Mouse (Mus musculus): Measurements from ENCODE around the gene Syt8.
"Not testable (repeated sequence)": the region's sequence is repeated elsewhere in the genome, so short reads cannot be mapped to it uniquely, and the experiment has no call there.

Syt8 gene

DNA sequence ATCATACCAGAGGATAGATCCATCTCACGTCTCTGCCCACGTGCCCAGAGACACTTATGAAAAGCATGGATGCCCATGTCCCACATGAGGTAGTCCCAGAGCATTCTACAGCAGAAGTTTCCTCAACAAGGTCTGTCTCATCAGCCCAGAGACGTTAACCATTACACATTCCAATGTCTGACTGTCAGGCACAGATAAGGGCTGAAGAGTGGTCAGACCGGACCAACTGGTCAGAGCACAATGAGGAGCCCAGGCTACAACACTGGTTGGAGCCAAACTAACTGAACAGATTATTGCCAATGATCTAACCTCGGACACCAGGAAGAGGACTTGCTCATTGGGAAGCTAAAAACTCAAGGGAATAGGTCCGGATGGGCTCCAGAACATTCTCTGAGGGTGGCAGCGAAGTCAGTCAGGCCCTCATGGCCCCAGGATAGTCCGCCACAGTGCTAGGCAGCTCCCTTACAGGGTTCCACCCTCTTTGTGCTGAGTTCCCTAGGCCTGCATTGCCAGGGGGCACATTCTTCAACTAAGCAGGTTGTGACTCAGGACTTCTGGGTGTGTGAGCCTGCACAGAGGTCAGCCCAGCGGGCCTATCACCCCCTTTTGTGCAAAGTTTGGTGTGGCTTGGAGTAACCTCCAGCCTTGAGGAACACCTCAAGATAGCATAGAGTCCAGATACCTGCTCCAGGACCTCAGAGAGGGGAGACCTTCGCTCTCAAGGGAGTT lies at the start of gene Syt8:
Syt8 (plus strand) TSS at position 714 of the 729 bp plus-strand sequence.
- DNase-seq = no peak

- DNase-seq = peak in 1 of 2 experiments; percentile 25
Observed at GRCm38 (mm10) chr7:142385742-142386403, 48.8 kb upstream of the Syt8 start.

DNA sequence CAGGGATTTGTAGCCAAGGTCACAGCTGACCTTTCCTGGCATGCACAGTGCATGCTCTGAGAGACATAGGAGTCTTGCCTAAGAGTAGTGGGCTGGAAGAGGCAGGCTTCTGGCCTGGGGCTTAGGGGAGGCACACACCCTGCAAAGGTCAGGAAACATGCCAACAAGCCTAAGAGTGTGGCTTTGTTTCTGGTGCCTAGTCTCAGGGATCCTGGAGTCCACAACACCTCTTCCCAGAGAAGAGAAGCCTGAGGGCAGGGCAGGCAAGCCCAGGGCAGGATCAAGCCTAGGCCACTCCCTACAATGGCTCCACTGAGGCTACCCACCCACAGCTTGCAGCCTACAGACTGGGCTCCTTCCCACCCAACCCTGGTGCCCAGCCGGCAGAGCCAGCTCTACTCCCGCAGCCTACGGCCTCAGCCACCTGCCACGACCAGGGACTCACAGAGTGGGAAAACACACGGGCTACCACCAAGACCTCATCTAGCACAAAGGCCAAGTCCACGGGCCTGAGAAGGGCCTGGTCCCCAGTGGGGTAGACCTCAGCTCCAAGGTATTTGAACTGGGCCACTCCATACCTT lies 47.9 kb upstream of the Syt8 start:
- DNase-seq = peak in 1 of 2 experiments; percentile 63

DNA sequence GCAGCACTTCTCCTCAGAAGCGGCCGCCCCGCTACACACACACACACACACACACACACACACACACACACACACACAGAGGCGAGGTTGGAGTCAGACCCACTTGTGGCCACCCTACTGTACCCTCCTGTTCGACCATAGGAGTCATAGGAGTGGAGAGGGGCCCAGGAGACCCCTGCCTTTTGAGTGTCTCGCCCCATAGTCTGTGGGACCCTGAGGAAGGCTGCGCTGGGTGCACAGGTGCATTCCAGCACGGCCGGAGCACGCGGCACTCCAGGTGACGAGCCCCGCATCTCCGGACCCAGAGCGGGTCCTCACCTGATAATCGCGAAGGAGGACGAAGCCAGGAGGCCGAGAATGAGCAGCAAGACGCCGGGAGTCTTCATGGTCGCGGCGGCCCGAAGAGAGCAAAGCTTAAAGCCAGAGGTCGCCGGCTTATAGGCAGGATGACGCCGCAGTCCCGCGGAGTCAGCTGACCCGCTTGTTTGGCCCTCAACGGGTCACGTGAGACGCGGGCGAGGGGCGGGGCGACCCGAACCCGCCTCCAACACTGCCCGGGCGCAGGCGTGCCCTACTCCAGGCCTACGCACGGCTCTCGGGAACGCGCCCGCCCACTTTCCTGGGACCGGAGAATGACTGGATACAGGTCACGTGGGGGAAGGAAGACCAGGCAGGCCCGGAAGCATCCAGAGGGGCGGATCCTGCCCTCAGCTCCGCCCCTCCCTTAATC lies 47.1 kb upstream of the Syt8 start, which contains the start of gene Ctsd:
Ctsd (minus strand) TSS at position 620 of the 730 bp plus-strand sequence.
- DNase-seq = peak; percentile 99

DNA sequence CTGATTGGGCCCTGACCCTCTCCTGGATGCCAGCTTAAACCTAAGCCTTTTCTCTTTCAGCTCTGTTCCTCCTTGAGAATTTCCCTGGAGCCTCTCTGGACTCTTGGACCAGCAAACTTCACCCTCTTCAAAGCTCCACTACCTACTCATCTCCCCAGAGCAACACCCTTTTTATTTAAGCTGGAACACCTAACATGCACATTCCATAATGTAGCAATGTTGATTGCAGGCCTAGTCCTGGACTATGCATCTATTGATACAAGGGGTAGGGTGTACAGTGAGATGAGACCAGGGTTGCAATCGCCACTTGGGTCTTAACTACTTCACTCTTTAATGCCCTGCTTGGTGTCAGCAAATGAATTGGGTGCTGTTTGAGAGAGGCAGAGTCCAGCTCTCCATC lies 46.5 kb upstream of the Syt8 start:
- DNase-seq = no peak

DNA sequence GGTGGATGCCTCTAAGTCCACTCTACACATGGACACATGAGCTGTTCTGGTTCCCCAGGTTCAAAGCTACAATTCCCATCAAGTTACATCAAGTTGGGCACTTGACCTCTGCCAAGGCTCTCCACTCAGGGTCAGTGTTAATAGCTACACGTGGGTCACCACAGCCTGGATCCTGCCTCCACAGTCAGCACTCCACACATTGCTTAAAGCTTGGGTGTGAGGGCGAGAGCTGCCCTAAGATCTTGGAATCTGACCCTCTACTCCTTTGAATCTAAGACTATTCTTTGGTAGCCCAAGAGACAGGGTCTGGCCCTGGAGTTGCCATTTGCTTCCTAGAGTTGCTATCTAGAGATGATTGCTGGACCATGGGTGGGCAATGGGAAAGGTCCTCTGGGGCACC lies 45.9 kb upstream of the Syt8 start:
- peak in 1 of 2 experiments; percentile 22 for DNase-seq

DNA sequence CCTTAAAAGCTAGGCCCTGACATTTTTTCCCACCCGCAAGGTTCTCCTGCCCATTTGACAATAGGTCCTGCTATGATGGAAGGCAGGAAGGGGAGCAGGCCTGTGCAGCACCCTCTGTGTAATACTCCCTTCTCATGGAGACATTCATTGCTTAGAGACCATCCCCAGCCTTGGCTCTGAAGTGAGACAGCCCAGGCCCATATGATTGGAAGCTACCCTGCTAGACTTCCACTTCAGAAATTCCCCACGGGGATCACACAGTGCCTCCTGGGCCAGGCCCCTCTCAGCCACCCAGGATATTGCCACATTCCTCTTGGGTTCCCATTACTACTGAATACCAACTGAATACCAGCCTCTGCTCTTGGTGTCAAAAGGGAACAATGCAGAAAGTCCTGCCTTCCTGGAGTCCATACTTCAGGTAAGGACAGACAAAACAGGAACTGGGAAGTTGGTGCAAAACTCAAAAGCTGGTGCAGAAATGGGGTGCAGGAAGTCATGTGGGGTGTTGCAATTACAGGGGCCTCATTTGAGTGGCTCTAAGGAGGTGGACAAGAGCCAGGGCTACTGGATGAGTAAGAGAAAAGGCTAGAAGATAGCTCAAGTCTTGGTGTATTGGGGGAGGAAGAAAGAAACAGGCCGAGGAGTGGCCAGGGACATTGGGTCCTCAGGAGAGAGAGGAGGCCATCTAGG lies 44.5 kb upstream of the Syt8 start:
- DNase-seq = no peak

DNA sequence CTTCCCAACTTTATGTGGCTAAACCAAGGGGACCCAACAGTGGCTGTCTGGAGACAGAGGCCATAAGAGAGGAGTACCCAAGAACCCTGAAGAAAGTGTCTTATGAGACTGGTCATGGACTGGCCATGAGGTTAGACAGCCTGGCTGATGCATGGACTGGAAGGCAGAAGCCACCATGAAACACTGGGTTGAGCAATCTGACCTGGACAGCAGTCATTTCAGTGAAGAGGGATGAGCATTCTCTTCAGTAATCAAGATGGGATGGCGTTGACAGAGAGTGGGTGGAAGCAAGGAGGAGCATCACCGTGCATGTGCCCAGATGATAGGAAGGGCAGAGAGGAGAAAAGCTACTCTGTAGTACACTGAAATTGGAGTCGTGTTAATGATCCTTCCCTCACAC lies 43.5 kb upstream of the Syt8 start:
- no peak for DNase-seq

- no peak for DNase-seq
Observed at GRCm38 (mm10) chr7:142391609-142392008, 43.0 kb upstream of the Syt8 start.

DNA sequence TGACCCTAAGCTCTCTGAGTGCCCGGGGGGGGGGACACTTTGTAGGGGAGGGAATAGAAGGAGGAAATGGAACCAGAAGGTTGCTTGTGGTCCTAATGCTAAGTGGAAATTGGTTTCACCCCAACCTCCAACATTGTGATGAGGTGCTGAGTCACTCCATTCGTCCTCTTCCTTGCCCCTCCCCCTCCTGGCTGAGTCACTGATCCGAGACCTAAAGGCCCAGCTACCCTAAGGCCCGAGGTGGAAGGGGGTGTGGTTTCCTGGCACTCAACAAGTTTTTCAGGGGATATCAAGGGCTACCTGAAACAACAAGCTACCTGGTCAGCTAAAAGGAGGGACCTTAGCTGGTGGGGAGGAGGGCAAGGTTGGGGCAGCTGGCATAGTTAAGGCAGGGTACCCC lies 41.5 kb upstream of the Syt8 start:
- DNase-seq = peak; percentile 75 to 84

DNA sequence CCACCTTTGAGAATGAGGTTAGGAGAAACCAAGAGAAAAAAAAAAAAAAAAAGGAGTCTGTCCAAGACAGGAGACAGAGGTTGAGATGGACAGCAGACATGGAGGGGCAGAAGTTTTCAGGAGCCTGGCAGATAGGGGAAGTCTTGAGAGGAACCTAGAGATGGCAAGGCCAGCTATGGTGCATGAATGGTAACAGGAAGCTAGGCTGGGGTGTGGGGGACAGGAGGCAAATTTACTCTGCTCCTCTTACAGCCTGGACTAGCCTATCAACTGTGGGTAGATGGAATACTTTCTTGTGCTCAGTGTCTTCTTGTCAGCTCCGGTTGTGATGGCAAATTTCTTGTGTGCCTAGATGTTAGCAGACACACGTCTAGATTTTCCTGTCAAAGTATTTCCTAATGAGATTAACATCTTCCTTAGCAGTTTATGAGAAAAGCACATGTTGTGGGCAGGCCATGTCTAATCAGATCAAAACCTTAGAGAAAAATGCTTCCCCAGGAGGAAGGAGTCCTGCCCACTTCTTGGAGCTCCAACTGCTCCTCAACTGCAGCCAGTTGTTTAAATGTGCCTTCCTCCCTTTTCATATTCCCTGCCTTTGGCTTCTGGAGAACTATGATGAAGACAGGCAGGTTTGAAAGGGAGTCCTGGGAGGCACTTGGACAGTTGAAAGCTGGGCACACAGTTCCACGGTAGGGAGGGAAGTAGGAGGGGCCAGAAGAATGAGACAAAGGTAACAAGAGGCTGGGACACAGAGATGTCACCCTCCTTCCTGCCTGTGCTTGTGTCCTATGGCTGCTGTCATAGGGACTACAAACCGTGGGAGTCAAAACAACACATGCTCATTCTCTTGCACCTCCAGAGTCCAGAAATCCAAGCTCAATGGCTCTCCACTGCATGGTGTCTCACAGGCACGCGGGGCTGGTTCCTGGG lies 40.1 kb upstream of the Syt8 start:
- peak in 1 of 2 experiments; percentile 35 for DNase-seq

GRCm38 (mm10) chr7:142395472-142395871 lies 39.2 kb upstream of the Syt8 start:
- no peak for DNase-seq

DNA sequence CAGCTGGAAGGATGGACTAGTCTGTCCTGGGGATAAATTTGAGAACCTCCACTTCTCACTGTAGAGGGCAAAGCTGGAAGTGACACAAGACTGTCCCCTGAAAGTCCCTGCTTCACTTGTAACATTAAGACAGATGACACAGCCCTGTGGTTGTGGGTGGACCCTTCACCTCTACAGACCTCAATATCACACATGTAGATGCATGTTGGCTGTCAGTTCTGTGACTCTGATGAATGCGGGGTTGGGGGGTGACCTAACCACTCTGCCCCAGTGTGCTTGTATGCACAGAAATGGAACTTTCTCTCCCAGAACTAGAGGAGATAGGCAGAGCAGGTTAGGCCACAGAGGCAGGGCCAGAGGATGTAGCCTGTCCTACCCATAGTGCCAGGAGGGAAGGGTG lies 38.0 kb upstream of the Syt8 start:
- DNase-seq = no peak

DNA sequence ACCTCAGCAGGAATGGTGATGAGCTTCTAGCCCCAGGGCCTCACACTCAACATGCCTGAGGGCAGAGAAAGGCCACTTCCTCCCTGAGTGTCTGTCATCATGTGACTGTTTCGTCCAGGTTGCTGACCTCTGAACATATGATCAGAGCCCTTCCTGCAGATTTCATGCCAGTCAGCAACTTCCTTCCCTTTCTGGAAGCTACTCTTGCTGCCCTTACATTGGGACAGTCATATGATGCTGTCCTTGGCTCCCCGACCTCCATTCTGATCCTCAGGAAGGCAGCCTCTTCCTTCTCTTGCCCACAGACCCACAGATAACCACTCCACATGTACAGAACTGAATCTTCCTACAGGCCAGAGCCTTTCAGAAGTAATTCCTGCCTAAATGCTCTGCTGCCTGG lies 36.6 kb upstream of the Syt8 start:
- DNase-seq = peak; percentile 43 to 65

DNA sequence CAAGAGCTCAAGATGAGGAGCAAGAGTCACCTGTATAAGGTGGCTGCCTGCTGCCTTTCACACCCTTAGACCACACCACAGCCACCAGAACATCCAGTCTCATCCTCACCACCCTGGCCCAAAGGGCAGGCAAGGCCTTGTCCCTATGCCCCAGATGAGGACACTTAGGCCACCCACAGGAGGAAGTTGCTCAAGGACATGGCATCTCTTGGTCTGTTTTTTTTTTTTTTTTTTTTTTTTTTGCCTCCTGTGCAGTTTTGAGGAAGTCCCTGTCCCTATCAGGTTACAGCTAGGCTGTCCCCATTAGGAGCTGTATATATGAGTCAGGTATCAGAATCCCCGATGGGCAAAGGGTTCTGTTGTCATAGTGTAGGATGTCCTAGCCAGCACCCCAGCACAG lies 35.4 kb upstream of the Syt8 start:
- peak in 1 of 2 experiments; percentile 22 for DNase-seq

DNA sequence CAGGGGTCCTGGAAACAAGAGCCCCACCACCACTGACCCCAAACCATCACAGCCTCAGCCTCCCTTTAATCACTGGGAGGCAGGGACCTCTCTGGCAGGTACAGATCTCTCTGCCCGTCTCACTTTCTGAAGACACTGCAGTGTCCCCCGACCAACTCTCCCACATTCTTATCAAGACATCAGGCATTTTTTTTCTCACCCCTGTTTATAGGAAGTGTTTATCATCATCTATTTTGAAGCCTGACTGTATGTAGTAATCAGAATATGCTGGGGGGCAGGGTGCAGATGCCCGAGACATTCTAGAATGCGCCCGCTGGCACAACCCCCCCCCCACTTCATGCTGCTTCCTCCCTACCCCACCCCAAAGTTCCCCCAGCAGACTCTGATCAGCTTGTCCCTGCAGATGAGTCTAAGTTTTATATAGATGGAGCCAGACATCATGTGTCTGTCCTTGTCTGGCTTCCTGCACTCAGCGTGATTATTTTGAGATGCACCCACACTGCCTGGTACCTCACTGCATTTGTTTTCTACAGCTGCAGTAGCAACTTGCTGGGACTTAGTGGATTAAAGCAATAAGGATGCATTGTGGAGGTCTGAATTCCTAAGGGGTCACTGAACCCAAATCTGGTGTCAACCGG lies 34.4 kb upstream of the Syt8 start:
- no peak for DNase-seq

GRCm38 (mm10) chr7:142400750-142401142 lies 33.9 kb upstream of the Syt8 start:
- DNase-seq = peak; percentile 46 to 70

GRCm38 (mm10) chr7:142403591-142403990 lies 31.1 kb upstream of the Syt8 start:
- peak in 1 of 2 experiments; percentile 23 for DNase-seq

GRCm38 (mm10) chr7:142405134-142405533 lies 29.5 kb upstream of the Syt8 start:
- not testable (repeated sequence) for DNase-seq

DNA sequence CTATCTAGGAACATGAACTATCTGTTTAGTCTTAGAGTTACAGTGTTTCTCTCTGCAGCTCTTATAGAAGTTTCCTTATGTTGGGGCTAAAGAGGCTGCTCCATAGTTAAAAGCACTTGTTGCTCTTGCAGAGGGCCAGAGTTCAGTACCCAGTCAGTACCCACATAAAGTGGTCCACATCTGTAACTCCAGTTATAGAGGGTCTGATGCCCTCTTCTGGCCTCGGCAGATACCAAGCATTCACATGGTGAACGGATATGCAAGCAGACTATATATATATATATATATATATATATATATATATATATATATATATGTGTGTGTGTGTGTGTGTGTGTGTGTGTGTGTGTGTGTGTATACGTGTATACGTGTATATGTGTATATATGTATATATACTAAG lies 26.7 kb upstream of the Syt8 start:
- DNase-seq = no peak

- no peak for DNase-seq
Observed at GRCm38 (mm10) chr7:142408686-142409085, 26.0 kb upstream of the Syt8 start.

Data from kidney, postnatal 25 days (tissue).